Mouse (Mus musculus) hindbrain, embryonic 13.5 days (tissue): ENCODE data around the gene Tbc1d8. TPM values are rescaled to one million over a fixed set of nuclear protein-coding genes. Genes with fewer than 3 reads are reported as not detected.

Experiments
- ATAC-seq: fragments of 200-750 bp; cut with Nextera tagmentation; 2 replicates; pipeline ENCODE4 v1.8.0; 2017; ENCODE audit warnings: moderate TSS enrichment; ENCODE audit not compliant: low FRiP score
- H3K27ac ChIP-seq: fragments of 300-500 bp; sonication (generic); 2 replicates; pipeline ENCODE4 v1.5.1; 2015; ENCODE audit warnings: inconsistent platforms, mild to moderate bottlenecking, moderate library complexity
- H3K27me3 ChIP-seq: fragments of 300-500 bp; sonication (generic); 2 replicates; pipeline ENCODE4 v1.6.1; 2015; ENCODE audit warnings: mild to moderate bottlenecking, inconsistent platforms
- H3K36me3 ChIP-seq: fragments of 300-500 bp; sonication (generic); 2 replicates; pipeline ENCODE4 v1.6.1; 2015; ENCODE audit warnings: mild to moderate bottlenecking, inconsistent platforms
- H3K4me1 ChIP-seq: fragments of 300-500 bp; sonication (generic); replicated peaks from 2 replicates; pipeline ENCODE4 v1.6.1; 2015; ENCODE audit warnings: inconsistent platforms
- H3K4me2 ChIP-seq: fragments of 300-500 bp; sonication (generic); 2 replicates; pipeline ENCODE4 v1.6.1; 2015; ENCODE audit warnings: inconsistent platforms, mild to moderate bottlenecking, moderate library complexity
- H3K4me3 ChIP-seq: fragments of 300-500 bp; sonication (generic); 2 replicates; pipeline ENCODE4 v1.5.1; 2015; ENCODE audit warnings: mild to moderate bottlenecking, inconsistent platforms
- H3K9ac ChIP-seq: fragments of 300-500 bp; sonication (generic); 2 replicates; pipeline ENCODE4 v1.6.1; 2015; ENCODE audit warnings: mild to moderate bottlenecking, inconsistent platforms
- H3K9me3 ChIP-seq: fragments of 300-500 bp; sonication (generic); 2 replicates; pipeline ENCODE4 v1.6.1; 2016; ENCODE audit warnings: inconsistent platforms
- WGBS: fragments of 180-500 bp; shearing (Covaris S2); methylation state at CpG from one replicate; pipeline ENCODE4 v1.1.7; 2015; 5-methylcytosine and 5-hydroxymethylcytosine counted together
- polyA plus RNA-seq: library from polyadenylated mRNA; unstranded; fragments of >200 nt; fragmentation: Nextera tagmentation; extraction: Ambion mirVana; gene quantifications from 2 replicates; pipeline ENCODE4 v1.2.1, GENCODE M21; 2015

Gene Tbc1d8
- polyA plus RNA-seq, 1 experiment from 2014 or later, result 8.5 TPM

DNA sequence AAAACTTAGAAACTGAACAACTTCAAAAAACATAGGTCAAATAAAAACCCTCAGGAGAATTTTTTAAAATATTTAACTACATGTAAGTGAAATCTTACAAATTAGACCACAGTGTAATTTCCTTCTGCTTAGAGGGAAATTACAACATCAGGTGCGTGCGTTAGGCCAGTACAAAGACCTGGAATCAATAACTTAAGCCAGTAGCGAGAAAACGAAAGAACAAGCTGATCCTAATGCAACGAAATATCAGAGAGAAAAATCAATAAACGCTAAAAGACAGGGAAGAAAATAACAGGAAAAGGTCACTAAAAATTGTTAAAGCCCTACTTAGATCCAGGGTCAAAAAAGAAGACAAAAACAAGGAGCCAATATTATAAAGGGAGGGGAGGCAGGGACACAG lies 44.3 kb downstream of the Tbc1d8 start:
- Histone ChIP-seq H3K27ac (no peak overlapping the region), H3K27me3 (no peaks in the 10 kb centered on the region), H3K4me3 (no peak overlapping the region), H3K9ac (no peak overlapping the region), H3K9me3 (no peaks in the 10 kb centered on the region), H3K4me1 (no peaks in the 10 kb centered on the region), H3K36me3 (no peaks in the 10 kb centered on the region), H3K4me2 (no peak overlapping the region)
- no peak for ATAC-seq
- WGBS, result 82% methylated on average over 6 of the region's 6 CpGs

DNA sequence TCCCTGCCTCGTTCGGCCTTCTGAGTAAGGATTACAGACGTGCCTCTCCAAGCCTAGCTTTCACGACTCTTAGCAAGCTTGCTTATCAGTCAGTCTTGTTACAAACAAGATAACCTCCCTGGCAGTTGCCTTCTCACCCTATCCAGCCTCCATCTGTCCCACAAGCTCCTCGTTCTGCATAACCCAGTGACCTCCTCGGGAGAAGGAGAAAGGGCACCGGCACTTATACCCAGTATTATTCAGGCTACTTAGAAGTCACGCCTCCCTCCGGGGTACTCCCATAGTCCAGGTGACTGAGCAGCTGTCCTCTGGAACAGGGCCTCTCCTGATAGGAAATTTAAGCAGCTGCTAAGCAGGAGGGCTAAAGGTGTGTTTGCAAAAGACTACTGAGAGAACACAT lies 48.5 kb downstream of the Tbc1d8 start:
- Histone ChIP-seq H3K4me3 (no peak overlapping the region), H3K9me3 (no peaks in the 10 kb centered on the region), H3K9ac (no peak overlapping the region), H3K27ac (no peak overlapping the region), H3K27me3 (no peaks in the 10 kb centered on the region), H3K36me3 (no peaks in the 10 kb centered on the region), H3K4me1 (no peaks in the 10 kb centered on the region), H3K4me2 (no peak overlapping the region)
- 79% methylated on average over 9 of the region's 9 CpGs for WGBS
- ATAC-seq, result no peak

DNA sequence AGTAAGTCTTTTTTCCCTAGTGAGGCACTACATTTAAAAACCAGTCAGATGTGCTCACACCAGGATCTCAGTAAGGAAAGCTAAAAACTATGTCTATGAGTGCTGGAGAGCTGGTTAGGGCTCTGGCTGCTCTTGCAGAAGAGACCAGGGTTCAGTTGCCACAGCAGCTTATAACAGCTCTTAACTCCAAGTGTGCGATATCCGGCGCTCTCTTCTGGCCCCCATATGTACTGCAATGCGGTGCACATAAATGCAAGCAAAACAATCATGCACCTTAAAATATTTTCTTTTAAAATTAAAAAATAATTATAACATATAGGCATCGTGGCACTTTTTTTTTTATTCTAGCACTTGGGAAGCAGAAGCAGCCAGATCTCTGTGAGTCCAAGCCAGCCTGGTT lies 49.5 kb downstream of the Tbc1d8 start:
- H3K36me3 ChIP-seq, result no peaks in the 10 kb centered on the region
- H3K9ac ChIP-seq, result no peak overlapping the region
- no peak overlapping the region for H3K27ac ChIP-seq
- ATAC-seq, result no peak
- H3K4me3 ChIP-seq, result no peak overlapping the region
- H3K4me1 ChIP-seq, result no peaks in the 10 kb centered on the region
- H3K9me3 ChIP-seq, result no peaks in the 10 kb centered on the region
- 89% methylated on average over 5 of the region's 5 CpGs for WGBS
- H3K4me2 ChIP-seq, result no peak overlapping the region
- no peaks in the 10 kb centered on the region for H3K27me3 ChIP-seq

DNA sequence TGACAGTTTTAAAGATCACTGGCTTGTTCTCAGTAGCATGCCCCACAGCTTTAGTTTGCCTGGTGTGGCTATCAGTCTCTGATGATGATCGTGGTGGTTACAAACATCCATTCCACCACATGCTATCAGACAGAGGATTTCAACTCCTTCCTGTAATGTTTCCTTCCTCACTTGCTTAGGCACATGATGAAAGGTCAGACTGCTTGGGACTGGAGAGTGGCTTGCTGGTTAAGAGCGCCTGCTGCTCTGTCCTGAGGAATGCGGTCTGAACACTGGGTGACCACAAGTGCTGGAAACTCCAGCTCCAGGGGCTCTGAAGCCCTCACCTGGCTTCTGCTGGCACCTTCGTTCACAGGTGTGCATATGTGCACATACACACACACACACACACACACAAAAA lies 50.3 kb downstream of the Tbc1d8 start:
- no peak for ATAC-seq
- no peaks in the 10 kb centered on the region for H3K27me3 ChIP-seq
- H3K9me3 ChIP-seq, result no peaks in the 10 kb centered on the region
- H3K4me3 ChIP-seq, result no peak overlapping the region
- H3K36me3 ChIP-seq, result no peaks in the 10 kb centered on the region
- no peaks in the 10 kb centered on the region for H3K4me1 ChIP-seq
- 91% methylated on average over 4 of the region's 4 CpGs for WGBS
- H3K27ac ChIP-seq, result no peak overlapping the region
- no peak overlapping the region for H3K9ac ChIP-seq
- no peak overlapping the region for H3K4me2 ChIP-seq

DNA sequence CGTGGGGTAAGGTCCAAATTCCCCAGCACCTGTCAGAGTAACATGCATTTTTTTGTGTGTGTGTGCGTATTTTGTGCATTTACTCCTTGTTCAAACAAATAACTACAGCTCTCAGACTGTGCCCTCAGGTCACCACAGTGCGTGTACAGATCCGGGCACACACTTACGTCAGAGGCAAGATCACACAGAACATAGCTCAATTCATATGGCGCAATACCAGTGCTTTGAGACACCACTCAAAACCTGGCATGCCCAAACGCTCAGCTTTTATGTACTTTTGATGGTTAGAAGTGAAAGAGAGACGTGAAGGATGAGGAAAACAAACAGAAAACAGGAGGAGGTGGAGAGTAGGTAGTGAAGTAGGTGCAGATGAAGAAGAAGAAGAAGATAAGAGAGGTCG lies 53.1 kb downstream of the Tbc1d8 start:
- 94% methylated on average over 9 of the region's 9 CpGs for WGBS
- Histone ChIP-seq H3K27ac (no peak overlapping the region), H3K36me3 (no peaks in the 10 kb centered on the region), H3K27me3 (no peaks in the 10 kb centered on the region), H3K9ac (no peak overlapping the region), H3K4me3 (no peak overlapping the region), H3K4me1 (no peaks in the 10 kb centered on the region), H3K9me3 (no peaks in the 10 kb centered on the region), H3K4me2 (no peak overlapping the region)
- ATAC-seq, result no peak

DNA sequence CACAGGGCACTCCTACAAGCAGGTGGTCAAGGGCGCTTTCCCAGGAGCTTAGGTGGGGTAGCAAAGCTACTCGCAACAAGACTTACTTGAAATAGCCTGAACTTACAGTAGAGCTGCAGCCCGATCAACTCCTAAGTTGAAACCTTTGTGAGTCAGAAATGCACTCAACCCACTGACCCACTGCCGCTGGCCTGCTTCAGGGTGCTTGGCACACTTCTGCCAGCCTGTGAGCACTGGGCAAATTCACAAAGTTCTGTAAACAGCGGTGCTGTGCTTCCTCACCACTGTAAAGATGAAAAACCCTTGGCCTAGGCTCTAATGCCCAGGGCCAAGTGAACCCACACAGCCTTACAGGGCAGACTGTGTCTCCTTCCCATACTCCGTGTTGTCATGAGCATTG lies 57.6 kb downstream of the Tbc1d8 start:
- Histone ChIP-seq H3K4me2 (no peak overlapping the region), H3K4me1 (peaks cover 6% of the 10 kb centered on the region), H3K9me3 (no peaks in the 10 kb centered on the region), H3K27me3 (no peaks in the 10 kb centered on the region), H3K36me3 (no peaks in the 10 kb centered on the region), H3K9ac (no peak overlapping the region), H3K27ac (no peak overlapping the region), H3K4me3 (no peak overlapping the region)
- no peak for ATAC-seq
- 96% methylated on average over 6 of the region's 6 CpGs for WGBS

DNA sequence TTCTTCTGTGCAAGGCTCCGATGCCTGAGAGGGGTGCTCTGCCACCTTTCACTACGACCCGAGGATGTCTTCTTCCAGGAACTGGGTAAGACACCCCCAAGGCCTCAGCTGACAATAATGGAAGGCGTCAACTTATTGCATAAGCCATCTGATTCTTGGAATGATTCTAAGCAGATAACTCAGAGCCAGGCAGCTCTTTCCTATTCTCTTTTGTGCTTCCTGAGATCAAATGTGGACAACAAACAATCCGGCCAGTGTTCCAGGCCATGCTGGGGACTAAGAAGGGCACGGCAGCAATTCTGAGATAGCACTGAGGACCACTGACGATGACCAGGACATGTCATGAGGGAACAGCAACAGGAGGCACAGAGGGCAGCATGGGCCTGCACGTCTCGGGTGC lies 59.7 kb downstream of the Tbc1d8 start:
- H3K9ac ChIP-seq, result no peak overlapping the region
- no peak overlapping the region for H3K4me2 ChIP-seq
- peaks cover 6% of the 10 kb centered on the region for H3K4me1 ChIP-seq
- no peak for ATAC-seq
- H3K9me3 ChIP-seq, result no peaks in the 10 kb centered on the region
- H3K27ac ChIP-seq, result no peak overlapping the region
- H3K36me3 ChIP-seq, result no peaks in the 10 kb centered on the region
- no peaks in the 10 kb centered on the region for H3K27me3 ChIP-seq
- no peak overlapping the region for H3K4me3 ChIP-seq
- 90% methylated on average over 9 of the region's 9 CpGs for WGBS

DNA sequence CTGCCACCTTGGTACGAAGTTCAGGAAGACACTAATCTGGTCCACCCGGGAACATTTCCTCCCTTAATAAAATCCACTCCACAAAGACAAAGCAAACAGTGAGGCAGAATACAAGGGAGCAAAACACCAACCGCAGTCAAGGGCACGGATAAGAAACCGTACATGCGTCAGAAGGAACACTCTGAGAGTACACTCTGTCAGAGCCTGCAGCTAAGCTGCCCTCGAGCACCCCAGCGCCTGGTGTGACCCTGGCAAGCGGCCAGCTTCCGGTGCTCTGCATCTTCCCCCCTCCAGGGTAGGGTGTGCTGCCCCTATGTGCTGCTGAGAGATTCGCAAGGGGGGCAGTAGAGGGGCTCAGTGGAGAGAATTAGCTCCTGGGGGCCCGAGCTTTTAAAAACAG lies 60.7 kb downstream of the Tbc1d8 start:
- Histone ChIP-seq H3K27me3 (no peaks in the 10 kb centered on the region), H3K9me3 (no peaks in the 10 kb centered on the region), H3K4me3 (no peak overlapping the region), H3K4me1 (peaks cover 6% of the 10 kb centered on the region), H3K4me2 (no peak overlapping the region), H3K9ac (no peak overlapping the region), H3K27ac (no peak overlapping the region), H3K36me3 (no peaks in the 10 kb centered on the region)
- no peak for ATAC-seq
- 47% methylated on average over 12 of the region's 12 CpGs for WGBS

DNA sequence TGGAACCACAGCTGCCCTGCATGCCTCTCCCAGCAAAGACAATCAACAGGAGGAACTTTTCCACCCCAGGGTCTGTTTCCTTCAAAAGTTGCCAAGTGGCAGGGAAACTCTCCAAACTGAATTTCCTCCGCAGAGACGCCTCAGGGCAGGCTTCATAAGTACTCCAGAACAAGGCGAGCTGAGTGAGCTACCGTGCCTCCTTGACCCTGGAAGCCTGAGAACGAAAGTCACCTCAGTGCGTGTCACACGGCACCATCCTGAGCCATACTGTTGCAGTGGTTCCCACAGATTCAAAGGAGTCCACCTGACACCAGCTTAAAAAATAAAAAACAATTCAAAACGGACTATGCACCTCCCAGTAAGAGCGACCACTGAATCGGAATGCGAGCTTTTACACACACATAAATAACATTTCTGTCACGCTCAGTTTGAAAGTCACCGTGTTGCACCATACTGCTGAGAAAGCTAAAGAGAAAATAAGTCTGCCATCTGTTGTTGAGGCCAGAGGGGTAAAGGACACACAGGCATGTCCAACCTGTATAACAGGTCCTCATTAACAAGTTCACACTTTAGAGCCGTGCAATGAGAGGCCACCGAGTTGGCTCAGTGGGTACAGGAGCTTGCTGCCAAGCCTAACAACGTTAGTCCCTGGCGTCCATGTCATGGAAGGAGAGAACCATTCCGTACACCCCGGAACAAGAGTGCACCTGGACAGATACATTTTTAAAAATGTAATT lies 68.3 kb downstream of the Tbc1d8 start:
- H3K9ac ChIP-seq, result no peak overlapping the region
- no peaks in the 10 kb centered on the region for H3K9me3 ChIP-seq
- H3K4me1 ChIP-seq, result 0 out of 2 replicates have a peak, but pooled peaks cover 2% of the 10 kb centered on the region
- no peak overlapping the region for H3K4me3 ChIP-seq
- H3K4me2 ChIP-seq, result no peak overlapping the region
- H3K27ac ChIP-seq, result no peak overlapping the region
- H3K27me3 ChIP-seq, result no peaks in the 10 kb centered on the region
- no peak for ATAC-seq
- H3K36me3 ChIP-seq, result no peaks in the 10 kb centered on the region
- 79% methylated on average over 19 of the region's 19 CpGs for WGBS

DNA sequence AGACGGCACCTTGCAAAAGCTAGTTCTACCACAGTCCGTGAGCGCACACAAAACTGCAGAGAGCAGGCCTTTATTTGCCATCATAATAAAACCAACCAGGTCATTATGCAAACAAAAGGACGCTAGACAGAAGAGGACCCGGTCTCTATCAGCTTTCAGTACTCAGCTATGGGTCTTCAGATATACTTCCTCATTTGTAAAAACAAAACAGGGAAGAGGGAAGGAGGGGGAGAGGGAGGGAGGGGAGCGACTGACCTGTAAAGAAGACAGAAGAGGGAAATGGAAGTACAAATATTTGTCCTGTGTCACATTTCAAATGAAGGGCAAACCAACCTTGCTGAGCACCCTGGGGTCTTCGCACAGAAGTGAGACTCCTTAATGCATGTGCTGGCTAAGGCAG lies 69.9 kb downstream of the Tbc1d8 start:
- ATAC-seq, result no peak
- Histone ChIP-seq H3K9me3 (no peaks in the 10 kb centered on the region), H3K36me3 (no peaks in the 10 kb centered on the region), H3K27ac (no peak overlapping the region), H3K9ac (no peak overlapping the region), H3K4me3 (no peak overlapping the region), H3K27me3 (no peaks in the 10 kb centered on the region), H3K4me2 (no peak overlapping the region), H3K4me1 (0 out of 2 replicates have a peak, but pooled peaks cover 2% of the 10 kb centered on the region)
- 66% methylated on average over 7 of the region's 7 CpGs for WGBS

DNA sequence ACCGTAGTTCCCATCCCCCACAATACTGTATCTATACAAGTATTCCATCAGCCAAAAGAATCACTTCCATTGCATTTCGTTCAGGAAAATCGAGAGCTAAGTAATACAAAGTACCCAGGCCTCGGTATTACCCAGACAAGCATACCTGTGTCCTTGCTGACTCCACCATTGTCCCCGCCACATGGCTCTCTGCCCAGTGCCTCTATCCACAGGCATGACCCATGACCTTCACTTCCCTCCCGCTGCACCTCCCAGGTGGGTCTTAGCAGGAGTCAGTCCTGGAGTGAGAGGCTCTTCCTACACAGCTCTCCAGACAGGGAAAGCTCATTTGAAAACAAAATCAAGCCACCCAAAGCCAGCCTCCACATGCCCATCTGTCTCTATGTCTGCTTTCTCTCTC lies 70.4 kb downstream of the Tbc1d8 start:
- no peaks in the 10 kb centered on the region for H3K9me3 ChIP-seq
- H3K4me3 ChIP-seq, result no peak overlapping the region
- H3K36me3 ChIP-seq, result no peaks in the 10 kb centered on the region
- WGBS, result 93% methylated on average over 6 of the region's 6 CpGs
- H3K4me2 ChIP-seq, result no peak overlapping the region
- no peak overlapping the region for H3K27ac ChIP-seq
- no peaks in the 10 kb centered on the region for H3K27me3 ChIP-seq
- 0 out of 2 replicates have a peak, but pooled peaks cover 2% of the 10 kb centered on the region for H3K4me1 ChIP-seq
- no peak overlapping the region for H3K9ac ChIP-seq
- no peak for ATAC-seq

DNA sequence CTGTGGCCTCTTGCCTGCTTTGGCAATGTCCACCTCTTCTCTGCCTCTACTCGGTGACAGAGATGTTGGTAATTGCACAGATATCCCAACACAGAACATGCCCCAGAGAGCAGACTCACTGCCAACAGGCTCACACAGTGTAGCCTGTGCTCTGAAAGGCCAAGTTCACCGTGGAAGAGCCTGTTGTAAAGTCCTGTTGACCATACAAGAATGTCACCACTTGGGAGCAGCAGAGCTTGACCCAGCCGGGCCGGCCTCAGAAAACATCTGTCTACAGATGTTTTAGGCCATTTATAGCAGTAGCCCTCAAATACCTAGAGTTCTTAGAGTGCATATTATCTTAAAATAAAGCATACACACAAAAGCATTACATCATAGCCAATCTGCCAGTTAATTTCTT lies 71.4 kb downstream of the Tbc1d8 start:
- 87% methylated on average over 4 of the region's 4 CpGs for whole genome bisulfite sequencing
- Histone ChIP-seq H3K9me3 (no peaks in the 10 kb centered on the region), H3K36me3 (0 out of 2 replicates have a peak, but pooled peaks cover 3% of the 10 kb centered on the region), H3K27me3 (no peaks in the 10 kb centered on the region), H3K4me1 (0 out of 2 replicates have a peak, but pooled peaks cover 2% of the 10 kb centered on the region), H3K9ac (no peak overlapping the region), H3K27ac (no peak overlapping the region), H3K4me2 (no peak overlapping the region), H3K4me3 (no peak overlapping the region)
- ATAC-seq, result no peak

DNA sequence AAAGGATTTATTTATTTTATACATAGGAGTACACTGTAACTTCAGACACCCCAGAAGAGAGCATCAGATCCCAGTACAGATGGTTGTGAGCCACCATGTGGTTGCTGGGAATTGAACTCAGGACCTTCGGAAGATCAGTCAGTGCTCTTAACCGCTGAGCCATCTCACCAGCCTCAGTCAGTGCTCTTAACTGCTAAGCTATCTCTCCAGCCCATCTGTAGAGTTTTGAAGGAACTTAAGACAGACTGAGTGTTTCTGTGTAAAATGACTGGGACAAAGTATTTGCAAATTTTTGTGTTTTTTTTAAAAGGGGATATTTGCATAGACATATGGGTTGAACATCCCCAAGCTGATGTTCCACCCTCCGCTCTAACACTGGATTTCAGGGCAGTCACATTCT lies 78.4 kb downstream of the Tbc1d8 start:
- Histone ChIP-seq H3K9me3 (no peaks in the 10 kb centered on the region), H3K27me3 (no peaks in the 10 kb centered on the region), H3K4me3 (no peak overlapping the region), H3K4me2 (no peak overlapping the region), H3K27ac (no peak overlapping the region), H3K4me1 (no peaks in the 10 kb centered on the region), H3K9ac (no peak overlapping the region), H3K36me3 (peaks cover 14% of the 10 kb centered on the region)
- no peak for ATAC-seq
- WGBS, result 92% methylated on average over 3 of the region's 3 CpGs
